Mouse (Mus musculus): ENCODE results near the gene Etnk2. TPM values are rescaled to one million over a fixed set of nuclear protein-coding genes. Genes with fewer than 3 reads are reported as not detected.
A peak's percentile ranks its signal among the peaks of the same experiment; 100 is the strongest.
"Not testable (repeated sequence)": the region's sequence is repeated elsewhere in the genome, so short reads cannot be mapped to it uniquely, and the experiment has no call there.

The Etnk2 gene
- polyA plus RNA-seq, 1 experiment = 5.4 TPM

DNA sequence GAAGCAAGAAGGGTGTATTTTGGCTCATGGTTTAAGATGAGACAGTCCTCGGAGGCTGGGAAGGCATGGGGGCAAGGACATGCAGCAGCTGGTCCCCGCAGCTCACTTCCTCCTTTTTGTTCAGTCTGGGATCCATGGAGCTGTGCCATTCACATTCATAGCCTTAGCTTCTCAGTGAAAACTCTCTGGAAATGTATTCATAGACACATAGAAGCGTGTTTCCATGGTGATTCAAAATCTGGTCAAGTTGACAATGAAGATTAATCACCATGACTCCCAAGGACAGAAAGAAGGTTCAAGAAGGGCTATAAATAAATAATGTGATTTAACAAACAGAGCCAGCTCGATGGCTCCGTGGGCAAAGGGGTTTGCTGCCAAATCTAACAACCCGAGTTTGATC lies 29.4 kb upstream of the Etnk2 start:
- Histone ChIP-seq H3K36me3 (ENCODE audit: control insufficient read depth, insufficient read depth, low read length) (no peaks in the 10 kb centered on the region), H3K4me1 (ENCODE audit: control insufficient read depth, insufficient read depth, low read length) (no peaks in the 10 kb centered on the region), H3K4me3 (ENCODE audit: insufficient read depth, low read depth, low read length) (no peak overlapping the region), H3K27me3 (replicated peaks; ENCODE audit: control insufficient read depth, insufficient read depth, low read length) (no peaks in the 10 kb centered on the region), H3K27ac (ENCODE audit: insufficient read depth, low read depth, low read length) (no peak overlapping the region)
- WGBS = 80% methylated on average over 6 of the region's 6 CpGs
- no peak for DNase-seq
- TF ChIP-seq POLR2A (IDR thresholded peaks at IDR 0.05; ENCODE audit: low read depth, low read length) = no peak
- no peak for TF ChIP-seq CTCF (conservative IDR thresholded peaks at IDR 0.05; ENCODE audit: insufficient read depth, insufficient read length, low read depth, low read length)

DNA sequence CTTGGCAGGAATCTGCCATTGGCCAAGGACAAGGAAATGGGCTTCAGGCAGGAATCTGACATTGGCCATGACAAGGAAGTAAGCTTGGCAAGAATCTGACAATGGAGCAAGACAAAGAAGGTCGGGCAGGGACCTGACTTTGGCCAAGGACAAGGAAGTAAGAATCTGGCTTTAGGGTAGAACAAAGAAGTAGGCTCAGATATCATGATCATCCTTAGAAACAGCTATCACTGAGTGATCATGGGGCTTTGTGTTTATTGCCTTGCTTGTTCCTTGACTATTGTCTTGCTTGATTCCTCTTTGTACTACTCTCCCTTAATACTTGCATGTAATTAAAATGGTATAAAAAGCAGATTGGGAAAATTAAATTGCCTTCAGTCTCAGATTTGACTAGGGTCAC lies 23.0 kb upstream of the Etnk2 start:
- DNase-seq; H3K4me3 ChIP-seq (ENCODE audit: insufficient read depth, low read depth, low read length); H3K36me3 ChIP-seq (ENCODE audit: control insufficient read depth, insufficient read depth, low read length); H3K4me1 ChIP-seq (ENCODE audit: control insufficient read depth, insufficient read depth, low read length); H3K27ac ChIP-seq (ENCODE audit: insufficient read depth, low read depth, low read length); H3K27me3 ChIP-seq (replicated peaks; ENCODE audit: control insufficient read depth, insufficient read depth, low read length): not testable (repeated sequence)
- 59% methylated on average over 1 of the region's 1 CpGs for WGBS

DNA sequence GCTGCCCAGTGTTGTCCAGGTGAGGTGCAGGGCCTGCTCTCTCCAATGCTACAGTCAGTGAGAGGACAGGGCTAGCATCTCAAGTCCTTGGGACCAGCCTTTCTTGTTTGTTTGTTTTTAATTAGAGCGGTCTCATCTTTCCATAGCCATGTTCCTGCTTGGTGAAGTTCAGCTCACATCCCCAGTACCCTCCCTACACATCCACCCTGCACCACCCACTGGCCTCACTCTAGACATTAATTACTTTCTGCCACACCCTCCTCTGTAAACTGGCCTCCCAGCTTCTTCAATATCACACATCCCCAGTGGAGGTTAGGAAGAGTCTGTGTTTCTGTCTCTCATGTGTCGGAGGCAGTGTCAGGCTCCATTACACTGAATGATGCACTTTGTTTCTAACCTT lies 19.0 kb upstream of the Etnk2 start:
- 94% methylated on average over 2 of the region's 2 CpGs for WGBS

DNA sequence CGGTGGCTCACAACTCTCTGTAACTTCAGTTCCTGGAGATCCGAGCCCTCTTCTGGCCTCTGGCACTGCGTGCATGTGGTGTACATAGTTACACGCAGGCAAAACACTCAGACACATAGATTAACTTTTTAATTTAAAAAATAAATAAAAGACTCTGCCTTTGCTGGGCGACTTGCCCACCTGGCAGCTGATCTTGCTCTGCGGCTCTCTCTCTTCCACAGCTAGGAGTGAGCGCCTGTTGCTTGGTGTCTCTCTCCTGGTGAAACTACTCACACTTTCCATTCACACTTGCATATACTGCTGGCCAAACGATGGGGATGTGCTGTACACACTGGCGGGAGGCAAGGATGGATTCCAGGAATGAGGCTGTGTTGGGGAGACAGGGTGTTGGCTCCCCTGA lies 16.8 kb upstream of the Etnk2 start:
- H3K4me3 ChIP-seq (ENCODE audit: insufficient read depth, low read depth, low read length) = no peak overlapping the region
- H3K4me1 ChIP-seq (ENCODE audit: control insufficient read depth, insufficient read depth, low read length) = no peaks in the 10 kb centered on the region; the same call in 1 of the 2 replicates
- no peak overlapping the region for H3K27ac ChIP-seq (ENCODE audit: insufficient read depth, low read depth, low read length)
- TF ChIP-seq CTCF (conservative IDR thresholded peaks at IDR 0.05; ENCODE audit: insufficient read depth, insufficient read length, low read depth, low read length) (no peak), POLR2A (IDR thresholded peaks at IDR 0.05; ENCODE audit: low read depth, low read length) (no peak)
- no peaks in the 10 kb centered on the region for H3K36me3 ChIP-seq (ENCODE audit: control insufficient read depth, insufficient read depth, low read length)
- WGBS = 84% methylated on average over 9 of the region's 9 CpGs
- DNase-seq = no peak
- no peaks in the 10 kb centered on the region for H3K27me3 ChIP-seq (replicated peaks; ENCODE audit: control insufficient read depth, insufficient read depth, low read length)

More for the DNA sequence above, 19.0 kb upstream of the Etnk2 start:
- TF ChIP-seq CTCF (conservative IDR thresholded peaks at IDR 0.05; ENCODE audit: insufficient read depth, insufficient read length, low read depth, low read length) = no peak
- TF ChIP-seq POLR2A (IDR thresholded peaks at IDR 0.05; ENCODE audit: low read depth, low read length) = no peak
- H3K36me3 ChIP-seq (ENCODE audit: control insufficient read depth, insufficient read depth, low read length) = no peaks in the 10 kb centered on the region
- DNase-seq = no peak
- no peaks in the 10 kb centered on the region for H3K27me3 ChIP-seq (replicated peaks; ENCODE audit: control insufficient read depth, insufficient read depth, low read length)
- H3K4me3 ChIP-seq (ENCODE audit: insufficient read depth, low read depth, low read length) = no peak overlapping the region
- H3K27ac ChIP-seq (ENCODE audit: insufficient read depth, low read depth, low read length) = no peak overlapping the region
- H3K4me1 ChIP-seq (ENCODE audit: control insufficient read depth, insufficient read depth, low read length) = no peaks in the 10 kb centered on the region; the same call in 1 of the 2 replicates

DNA sequence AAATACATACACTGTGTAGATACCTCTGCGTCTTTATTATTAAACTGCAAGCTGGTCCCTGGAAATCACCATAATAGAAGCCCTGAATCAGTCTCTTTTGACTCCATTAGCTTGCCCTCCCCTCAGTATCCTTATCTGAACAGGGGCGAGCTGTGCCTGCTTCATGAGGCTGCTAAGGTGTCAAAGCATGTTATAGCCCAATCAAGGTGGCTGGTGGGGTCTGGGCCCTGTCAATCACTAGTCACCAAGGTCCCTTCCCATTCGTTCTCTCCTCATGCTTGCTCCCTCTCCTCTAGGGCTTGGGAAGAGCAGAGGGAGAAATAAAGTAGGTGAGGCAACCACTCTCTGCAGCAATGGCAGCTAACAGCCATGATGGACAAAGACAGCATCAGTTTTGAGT lies 16.1 kb upstream of the Etnk2 start:
- TF ChIP-seq POLR2A (IDR thresholded peaks at IDR 0.05; ENCODE audit: low read depth, low read length) = no peak
- TF ChIP-seq CTCF (conservative IDR thresholded peaks at IDR 0.05; ENCODE audit: insufficient read depth, insufficient read length, low read depth, low read length) = no peak
- Histone ChIP-seq H3K27me3 (replicated peaks; ENCODE audit: control insufficient read depth, insufficient read depth, low read length) (no peaks in the 10 kb centered on the region), H3K27ac (ENCODE audit: insufficient read depth, low read depth, low read length) (no peak overlapping the region), H3K4me1 (ENCODE audit: control insufficient read depth, insufficient read depth, low read length) (no peaks in the 10 kb centered on the region; the same call in 1 of the 2 replicates), H3K4me3 (ENCODE audit: insufficient read depth, low read depth, low read length) (no peak overlapping the region), H3K36me3 (ENCODE audit: control insufficient read depth, insufficient read depth, low read length) (no peaks in the 10 kb centered on the region)
- DNase-seq = no peak
- 81% methylated on average over 3 of the region's 3 CpGs for WGBS

DNA sequence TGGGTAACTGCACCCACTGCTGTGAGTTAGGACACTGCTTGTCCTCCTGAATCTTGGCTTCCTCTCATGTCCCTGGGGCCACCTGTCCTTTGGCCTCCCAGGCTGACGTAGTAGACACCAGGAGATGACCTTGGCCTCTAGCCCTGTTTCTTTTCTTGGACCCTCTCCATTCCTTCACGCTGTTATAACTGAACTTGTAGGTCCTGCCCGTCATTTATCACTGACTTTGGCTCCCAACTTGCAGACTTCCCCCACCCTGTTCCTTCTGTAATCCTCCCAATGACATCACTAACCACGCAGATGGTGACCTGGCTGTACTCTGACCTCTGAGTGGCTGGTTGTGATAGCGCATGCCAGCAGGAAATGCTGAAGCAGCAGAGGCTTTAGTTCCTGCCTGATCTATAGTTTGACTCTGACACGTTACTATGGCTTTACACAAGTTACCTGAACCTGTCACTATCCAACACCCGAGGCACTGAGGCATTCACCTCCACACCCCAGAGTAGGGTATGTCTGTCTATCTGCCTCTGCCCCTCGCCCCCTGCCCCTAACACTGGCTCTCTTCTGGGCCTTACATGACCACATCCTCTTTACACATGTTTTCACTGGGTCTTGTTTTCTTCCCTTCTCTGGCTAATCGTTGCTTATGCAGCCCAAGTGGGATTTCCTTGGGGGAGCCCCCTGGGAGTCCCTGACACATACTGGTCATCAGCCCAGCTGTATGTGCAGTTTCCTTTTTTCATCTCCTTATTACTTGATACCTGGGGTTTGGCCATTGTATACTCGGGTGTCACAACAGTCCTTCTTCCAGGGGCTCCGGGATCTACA lies 15.5 kb upstream of the Etnk2 start:
- no peaks in the 10 kb centered on the region for H3K36me3 ChIP-seq (ENCODE audit: control insufficient read depth, insufficient read depth, low read length)
- 42% methylated on average over 11 of the region's 11 CpGs for WGBS
- H3K4me3 ChIP-seq (ENCODE audit: insufficient read depth, low read depth, low read length) = no peak overlapping the region
- H3K27ac ChIP-seq (ENCODE audit: insufficient read depth, low read depth, low read length) = no peak overlapping the region
- no peaks in the 10 kb centered on the region; the same call in 1 of the 2 replicates for H3K4me1 ChIP-seq (ENCODE audit: control insufficient read depth, insufficient read depth, low read length)
- TF ChIP-seq CTCF (conservative IDR thresholded peaks at IDR 0.05; ENCODE audit: insufficient read depth, insufficient read length, low read depth, low read length) = no peak
- no peak for TF ChIP-seq POLR2A (IDR thresholded peaks at IDR 0.05; ENCODE audit: low read depth, low read length)
- peak; percentile 81 for DNase-seq
- H3K27me3 ChIP-seq (replicated peaks; ENCODE audit: control insufficient read depth, insufficient read depth, low read length) = no peaks in the 10 kb centered on the region

DNA sequence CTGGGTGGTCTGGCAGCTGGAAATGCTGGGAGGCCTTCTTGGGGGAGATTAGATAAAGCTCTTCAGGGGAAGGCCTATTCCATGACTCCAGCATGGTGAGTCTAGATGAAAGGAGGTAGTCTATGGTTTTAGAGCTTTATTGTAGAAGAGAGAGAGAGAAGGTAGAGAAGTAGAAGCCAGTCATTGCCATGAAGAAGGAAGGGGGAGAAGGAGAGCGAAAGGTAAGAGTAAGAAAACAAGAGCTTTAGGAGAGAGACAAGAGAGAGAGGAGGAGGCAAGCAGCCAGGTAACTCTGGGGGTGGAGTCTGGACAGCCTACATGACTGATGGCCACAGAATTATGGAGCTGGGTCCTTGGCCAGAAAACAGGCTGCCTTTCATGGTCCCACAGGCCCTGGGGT lies 13.2 kb upstream of the Etnk2 start, which contains the start of gene Ren1:
Ren1 (plus strand) TSS at position 301 of the 400 bp plus-strand sequence.
- no peak for DNase-seq
- Histone ChIP-seq H3K4me3 (ENCODE audit: insufficient read depth, low read depth, low read length) (no peak within 1 kb of the TSS), H3K27me3 (replicated peaks; ENCODE audit: control insufficient read depth, insufficient read depth, low read length) (no peaks in the 10 kb centered on the region), H3K4me1 (ENCODE audit: control insufficient read depth, insufficient read depth, low read length) (no peaks in the 10 kb centered on the region; the same call in 1 of the 2 replicates), H3K36me3 (ENCODE audit: control insufficient read depth, insufficient read depth, low read length) (no peaks in the 10 kb centered on the region), H3K27ac (ENCODE audit: insufficient read depth, low read depth, low read length) (no peak within 1 kb of the TSS)
- TF ChIP-seq POLR2A (IDR thresholded peaks at IDR 0.05; ENCODE audit: low read depth, low read length) (no peak), CTCF (conservative IDR thresholded peaks at IDR 0.05; ENCODE audit: insufficient read depth, insufficient read length, low read depth, low read length) (no peak)
- WGBS = 92% methylated on average over 1 of the region's 1 CpGs

Measured in kidney, adult 2 months (tissue).